Mouse (Mus musculus): ENCODE data around the gene Smdt1. TPM values are rescaled to one million over a fixed set of nuclear protein-coding genes. Genes with fewer than 3 reads are reported as not detected.
"Not testable (repeated sequence)": the region's sequence is repeated elsewhere in the genome, so short reads cannot be mapped to it uniquely, and the experiment has no call there.

The Smdt1 gene
- polyA plus RNA-seq, 1 experiment from 2014 or later, result 267 TPM

- ATAC-seq (ENCODE audit: low FRiP score), result peak; percentile 74
- WGBS, result 0% methylated on average over 23 of the region's 23 CpGs
- H3K4me1 ChIP-seq (replicated peaks; ENCODE audit: control insufficient read depth, insufficient read depth, low read length), result no peaks in the 10 kb centered on the region
- no peaks in the 10 kb centered on the region for H3K27me3 ChIP-seq (ENCODE audit: control insufficient read depth, insufficient read depth, low read length)
- H3K4me3 ChIP-seq (ENCODE audit: low read depth, low read length), result peak overlapping the region; percentile 78
- no peaks in the 10 kb centered on the region for H3K9me3 ChIP-seq (ENCODE audit: control insufficient read depth, low read length)
- peak overlapping the region; percentile 86 for H3K9ac ChIP-seq (ENCODE audit: low read depth, low read length)
- H3K36me3 ChIP-seq (ENCODE audit: control insufficient read depth, insufficient read depth, low read length), result 0 out of 2 replicates have a peak, but pooled peaks cover 3% of the 10 kb centered on the region
- H3K27ac ChIP-seq (ENCODE audit: low read depth, low read length), result peak overlapping the region; percentile 70
- H3K4me2 ChIP-seq (replicated peaks; ENCODE audit: low read depth, low read length), result peak overlapping the region; percentile 48
- DNase-seq (ENCODE audit: low spot score), result no peak
Observed at GRCm38 (mm10) chr15:82353745-82354113, 15.0 kb downstream of the Smdt1 start.

- 3% methylated on average over 57 of the region's 57 CpGs for WGBS
- peak; percentile 97 for DNase-seq (ENCODE audit: low spot score)
- peak; percentile 98 for ATAC-seq (ENCODE audit: low FRiP score)
- no peaks in the 10 kb centered on the region for H3K27me3 ChIP-seq (ENCODE audit: control insufficient read depth, insufficient read depth, low read length)
- peak within 1 kb of the TSS; percentile 78 for H3K4me3 ChIP-seq (ENCODE audit: low read depth, low read length)
- H3K4me2 ChIP-seq (replicated peaks; ENCODE audit: low read depth, low read length), result peak within 1 kb of the TSS; percentile 76
- H3K9ac ChIP-seq (ENCODE audit: low read depth, low read length), result peak within 1 kb of the TSS; percentile 86
- H3K9me3 ChIP-seq (ENCODE audit: control insufficient read depth, low read length), result no peaks in the 10 kb centered on the region
- peak within 1 kb of the TSS; percentile 70 for H3K27ac ChIP-seq (ENCODE audit: low read depth, low read length)
- no peaks in the 10 kb centered on the region for H3K4me1 ChIP-seq (replicated peaks; ENCODE audit: control insufficient read depth, insufficient read depth, low read length)
- no peaks in the 10 kb centered on the region for H3K36me3 ChIP-seq (ENCODE audit: control insufficient read depth, insufficient read depth, low read length)
Observed at GRCm38 (mm10) chr15:82354126-82354945, 15.6 kb downstream of the Smdt1 start, which contains the start of gene Ndufa6. Gene Ndufa6 (minus strand): TSS chr15:82354322.

DNA sequence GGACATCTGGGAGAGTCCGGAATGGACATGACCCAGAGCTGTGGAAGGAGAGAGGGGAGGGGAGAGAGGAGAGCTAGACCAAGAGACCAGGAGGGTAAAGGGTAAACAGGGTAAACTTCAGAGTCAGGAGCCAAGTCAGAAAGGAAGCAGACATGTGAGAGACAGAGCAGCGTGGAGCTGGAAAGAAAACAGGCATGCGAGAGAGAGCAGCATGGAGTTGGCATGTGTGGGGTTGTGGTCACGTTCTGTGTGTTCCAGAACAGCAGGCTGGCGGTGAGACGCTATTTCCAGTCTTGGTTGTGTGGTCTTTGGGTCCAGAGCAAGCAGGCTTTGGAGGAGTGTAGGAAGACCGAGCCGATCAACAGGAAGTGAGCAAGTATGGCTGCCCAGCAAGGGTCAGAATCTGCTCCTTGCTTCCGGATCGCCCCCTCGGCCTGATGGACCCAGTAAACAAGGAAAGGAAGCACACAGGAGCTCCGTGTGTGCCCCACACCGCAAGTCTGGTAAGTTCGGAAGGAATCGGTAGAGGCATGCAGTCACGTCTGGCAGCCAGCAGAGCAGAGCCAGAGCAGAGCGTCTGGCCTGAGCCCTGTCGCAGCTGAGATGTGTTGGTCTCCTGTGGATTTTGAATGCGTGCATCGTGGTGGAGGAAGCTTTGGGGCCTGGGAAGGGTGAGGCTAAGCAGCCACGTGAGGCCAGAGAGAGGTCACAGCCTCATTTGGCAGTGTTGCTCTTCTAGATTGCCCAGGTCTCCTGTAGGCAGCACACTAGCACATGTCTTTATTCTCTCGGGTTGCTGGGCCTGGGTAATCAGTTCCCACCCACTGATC is 19.9 kb downstream of the Smdt1 start:
- Histone ChIP-seq H3K4me3 (ENCODE audit: low read depth, low read length) (no peak overlapping the region), H3K9ac (ENCODE audit: low read depth, low read length) (no peak overlapping the region), H3K36me3 (ENCODE audit: control insufficient read depth, insufficient read depth, low read length) (no peaks in the 10 kb centered on the region), H3K4me2 (replicated peaks; ENCODE audit: low read depth, low read length) (no peak overlapping the region), H3K27ac (ENCODE audit: low read depth, low read length) (no peak overlapping the region), H3K27me3 (ENCODE audit: control insufficient read depth, insufficient read depth, low read length) (no peaks in the 10 kb centered on the region), H3K9me3 (ENCODE audit: control insufficient read depth, low read length) (no peaks in the 10 kb centered on the region), H3K4me1 (replicated peaks; ENCODE audit: control insufficient read depth, insufficient read depth, low read length) (no peaks in the 10 kb centered on the region)
- ATAC-seq (ENCODE audit: low FRiP score) (no peak), DNase-seq (ENCODE audit: low spot score) (no peak)
- WGBS, result 65% methylated on average over 22 of the region's 22 CpGs

DNA sequence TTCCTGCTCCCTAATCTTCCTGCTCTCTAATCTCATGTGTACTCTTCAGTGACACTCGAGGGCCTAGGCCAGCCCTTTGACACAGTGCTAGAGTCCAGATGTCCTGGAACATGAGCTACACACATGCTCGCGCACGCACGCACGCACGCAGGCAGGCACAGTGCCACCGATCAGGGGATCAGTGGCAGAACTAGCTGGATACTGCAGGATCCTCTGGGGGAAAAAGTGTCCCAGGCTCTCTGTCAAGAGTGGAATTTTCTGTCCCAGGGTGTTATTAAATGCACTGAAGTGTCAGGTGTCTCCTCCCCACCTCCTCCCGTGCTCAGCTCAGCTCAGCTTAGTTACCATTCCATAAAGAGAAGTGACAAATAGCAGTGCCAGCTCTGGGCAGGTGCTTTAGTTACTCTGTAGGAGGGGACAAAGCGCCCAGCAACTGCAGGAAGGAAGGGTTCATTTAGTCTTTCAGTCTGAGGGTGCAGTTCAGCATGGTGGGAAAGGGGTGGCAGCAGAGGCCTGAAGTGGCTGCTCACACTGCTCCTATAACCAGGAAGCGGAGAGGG is 22.8 kb downstream of the Smdt1 start:
- H3K36me3 ChIP-seq (ENCODE audit: control insufficient read depth, insufficient read depth, low read length), result no peaks in the 10 kb centered on the region
- whole genome bisulfite sequencing, result 84% methylated on average over 11 of the region's 11 CpGs
- H3K4me1 ChIP-seq (replicated peaks; ENCODE audit: control insufficient read depth, insufficient read depth, low read length), result no peaks in the 10 kb centered on the region
- no peak overlapping the region for H3K4me3 ChIP-seq (ENCODE audit: low read depth, low read length)
- no peak overlapping the region for H3K9ac ChIP-seq (ENCODE audit: low read depth, low read length)
- DNase-seq (ENCODE audit: low spot score) (no peak), ATAC-seq (ENCODE audit: low FRiP score) (no peak)
- H3K9me3 ChIP-seq (ENCODE audit: control insufficient read depth, low read length), result no peaks in the 10 kb centered on the region
- H3K27ac ChIP-seq (ENCODE audit: low read depth, low read length), result no peak overlapping the region
- no peaks in the 10 kb centered on the region for H3K27me3 ChIP-seq (ENCODE audit: control insufficient read depth, insufficient read depth, low read length)
- H3K4me2 ChIP-seq (replicated peaks; ENCODE audit: low read depth, low read length), result no peak overlapping the region

- no peak for DNase-seq (ENCODE audit: low spot score)
- ATAC-seq (ENCODE audit: low FRiP score), result no peak
- Histone ChIP-seq H3K4me2 (replicated peaks; ENCODE audit: low read depth, low read length) (no peak overlapping the region), H3K27me3 (ENCODE audit: control insufficient read depth, insufficient read depth, low read length) (no peaks in the 10 kb centered on the region), H3K9me3 (ENCODE audit: control insufficient read depth, low read length) (no peaks in the 10 kb centered on the region), H3K27ac (ENCODE audit: low read depth, low read length) (no peak overlapping the region), H3K9ac (ENCODE audit: low read depth, low read length) (no peak overlapping the region), H3K36me3 (ENCODE audit: control insufficient read depth, insufficient read depth, low read length) (no peaks in the 10 kb centered on the region), H3K4me1 (replicated peaks; ENCODE audit: control insufficient read depth, insufficient read depth, low read length) (no peaks in the 10 kb centered on the region), H3K4me3 (ENCODE audit: low read depth, low read length) (no peak overlapping the region)
- 90% methylated on average over 3 of the region's 4 CpGs for WGBS
Observed at GRCm38 (mm10) chr15:82362234-82362633, 23.5 kb downstream of the Smdt1 start.

DNA sequence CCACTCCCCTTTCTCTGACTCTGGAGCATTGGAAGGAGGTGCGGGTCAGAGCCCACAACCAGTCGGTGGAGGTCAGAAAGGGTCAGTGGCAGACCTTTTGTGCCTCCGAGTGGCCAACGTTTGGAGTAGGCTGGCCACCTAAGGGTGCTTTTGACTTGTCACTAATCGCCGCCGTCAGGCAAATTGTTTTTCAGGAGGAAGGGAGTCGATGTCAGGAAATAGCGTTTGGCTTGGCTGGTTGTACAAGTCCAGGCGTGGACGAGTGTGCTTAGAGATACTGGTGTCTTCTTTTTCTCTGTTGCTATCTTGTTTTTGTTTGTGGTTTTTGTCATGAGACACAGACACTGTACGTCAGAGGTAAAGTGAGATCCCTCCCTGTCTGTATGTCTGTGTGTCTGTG is 25.0 kb downstream of the Smdt1 start:
- not testable (repeated sequence) for H3K4me1 ChIP-seq (replicated peaks; ENCODE audit: control insufficient read depth, insufficient read depth, low read length); H3K36me3 ChIP-seq (ENCODE audit: control insufficient read depth, insufficient read depth, low read length); H3K27ac ChIP-seq (ENCODE audit: low read depth, low read length); H3K9ac ChIP-seq (ENCODE audit: low read depth, low read length); DNase-seq (ENCODE audit: low spot score); ATAC-seq (ENCODE audit: low FRiP score); H3K27me3 ChIP-seq (ENCODE audit: control insufficient read depth, insufficient read depth, low read length); H3K9me3 ChIP-seq (ENCODE audit: control insufficient read depth, low read length); H3K4me2 ChIP-seq (replicated peaks; ENCODE audit: low read depth, low read length); H3K4me3 ChIP-seq (ENCODE audit: low read depth, low read length)
- 74% methylated on average over 7 of the region's 12 CpGs for WGBS

- H3K36me3 ChIP-seq (ENCODE audit: control insufficient read depth, insufficient read depth, low read length); H3K4me2 ChIP-seq (replicated peaks; ENCODE audit: low read depth, low read length); ATAC-seq (ENCODE audit: low FRiP score); H3K4me3 ChIP-seq (ENCODE audit: low read depth, low read length); DNase-seq (ENCODE audit: low spot score); H3K27me3 ChIP-seq (ENCODE audit: control insufficient read depth, insufficient read depth, low read length); H3K9me3 ChIP-seq (ENCODE audit: control insufficient read depth, low read length); H3K4me1 ChIP-seq (replicated peaks; ENCODE audit: control insufficient read depth, insufficient read depth, low read length); H3K27ac ChIP-seq (ENCODE audit: low read depth, low read length); H3K9ac ChIP-seq (ENCODE audit: low read depth, low read length): not testable (repeated sequence)
- 10% methylated on average over 6 of the region's 9 CpGs for WGBS
Observed at GRCm38 (mm10) chr15:82364561-82364960, 25.8 kb downstream of the Smdt1 start.

DNA sequence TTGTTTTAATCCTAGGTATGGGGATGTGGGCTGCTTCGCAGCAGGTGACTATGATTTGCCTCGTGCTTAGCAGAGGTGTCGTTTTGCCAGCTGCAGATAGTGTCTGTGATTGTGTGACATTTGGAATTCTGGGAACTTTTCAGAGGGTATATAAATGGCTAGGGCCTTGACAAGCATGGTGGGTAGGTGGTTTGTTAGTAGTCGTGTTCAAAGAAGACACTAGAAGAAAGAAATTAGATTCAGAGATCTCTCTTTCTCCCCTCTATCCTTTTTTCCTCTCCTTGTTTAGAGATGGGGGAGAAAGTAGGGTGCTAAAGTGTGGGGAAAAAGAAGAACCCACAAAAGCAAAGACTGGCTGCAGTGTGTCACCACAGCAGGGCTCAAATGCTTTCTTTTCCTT is 29.4 kb downstream of the Smdt1 start:
- Histone ChIP-seq H3K4me3 (ENCODE audit: low read depth, low read length) (no peak overlapping the region), H3K27ac (ENCODE audit: low read depth, low read length) (no peak overlapping the region), H3K36me3 (ENCODE audit: control insufficient read depth, insufficient read depth, low read length) (no peaks in the 10 kb centered on the region), H3K9me3 (ENCODE audit: control insufficient read depth, low read length) (no peaks in the 10 kb centered on the region), H3K9ac (ENCODE audit: low read depth, low read length) (no peak overlapping the region), H3K27me3 (ENCODE audit: control insufficient read depth, insufficient read depth, low read length) (no peaks in the 10 kb centered on the region), H3K4me2 (replicated peaks; ENCODE audit: low read depth, low read length) (no peak overlapping the region), H3K4me1 (replicated peaks; ENCODE audit: control insufficient read depth, insufficient read depth, low read length) (no peaks in the 10 kb centered on the region)
- DNase-seq (ENCODE audit: low spot score), result no peak
- no peak for ATAC-seq (ENCODE audit: low FRiP score)
- 90% methylated on average over 4 of the region's 4 CpGs for WGBS

Data from hindbrain, embryonic 11.5 days (tissue).